Mouse (Mus musculus) forebrain, embryonic 13.5 days (tissue): ENCODE data around the gene Yipf2. TPM values are rescaled to one million over a fixed set of nuclear protein-coding genes. Genes with fewer than 3 reads are reported as not detected.

Experiments
- ATAC-seq: fragments of 200-750 bp; cut with Nextera tagmentation; 2 replicates; pipeline ENCODE4 v1.8.0; 2017
- H3K27ac ChIP-seq: fragments of 300-500 bp; sonication (generic); 2 replicates; pipeline ENCODE4 v1.5.1; 2015; ENCODE audit warnings: inconsistent platforms, mild to moderate bottlenecking, moderate library complexity
- H3K27me3 ChIP-seq: fragments of 300-500 bp; sonication (generic); 2 replicates; pipeline ENCODE4 v1.6.1; 2015; ENCODE audit warnings: mild to moderate bottlenecking, inconsistent platforms
- H3K36me3 ChIP-seq: fragments of 300-500 bp; sonication (generic); 2 replicates; pipeline ENCODE4 v1.6.1; 2015; ENCODE audit warnings: mild to moderate bottlenecking, inconsistent platforms; ENCODE audit not compliant: poor library complexity, severe bottlenecking
- H3K4me1 ChIP-seq: fragments of 300-500 bp; sonication (generic); 2 replicates; pipeline ENCODE4 v1.6.1; 2015; ENCODE audit warnings: inconsistent platforms
- H3K4me2 ChIP-seq: fragments of 300-500 bp; sonication (generic); 2 replicates; pipeline ENCODE4 v1.6.1; 2015; ENCODE audit warnings: inconsistent platforms, mild to moderate bottlenecking, moderate library complexity
- H3K4me3 ChIP-seq: fragments of 300-500 bp; sonication (generic); 2 replicates; pipeline ENCODE4 v1.5.1; 2015; ENCODE audit warnings: mild to moderate bottlenecking, inconsistent platforms
- H3K9ac ChIP-seq: fragments of 300-500 bp; sonication (generic); 2 replicates; pipeline ENCODE4 v1.6.1; 2015; ENCODE audit warnings: mild to moderate bottlenecking, inconsistent platforms
- H3K9me3 ChIP-seq: fragments of 300-500 bp; sonication (generic); replicated peaks from 2 replicates; pipeline ENCODE4 v1.6.1; 2016; ENCODE audit warnings: inconsistent platforms
- WGBS: fragments of 180-500 bp; shearing (Covaris S2); methylation state at CpG from one replicate; pipeline ENCODE4 v1.1.7; 2015; 5-methylcytosine and 5-hydroxymethylcytosine counted together
- polyA plus RNA-seq: library from polyadenylated mRNA; unstranded; fragments of >200 nt; fragmentation: Nextera tagmentation; extraction: Ambion mirVana; gene quantifications from 2 replicates; pipeline ENCODE4 v1.2.1, GENCODE M21; 2015

The Yipf2 gene
- 20.6 and 23.0 TPM in 2 replicates for polyA plus RNA-seq

DNA sequence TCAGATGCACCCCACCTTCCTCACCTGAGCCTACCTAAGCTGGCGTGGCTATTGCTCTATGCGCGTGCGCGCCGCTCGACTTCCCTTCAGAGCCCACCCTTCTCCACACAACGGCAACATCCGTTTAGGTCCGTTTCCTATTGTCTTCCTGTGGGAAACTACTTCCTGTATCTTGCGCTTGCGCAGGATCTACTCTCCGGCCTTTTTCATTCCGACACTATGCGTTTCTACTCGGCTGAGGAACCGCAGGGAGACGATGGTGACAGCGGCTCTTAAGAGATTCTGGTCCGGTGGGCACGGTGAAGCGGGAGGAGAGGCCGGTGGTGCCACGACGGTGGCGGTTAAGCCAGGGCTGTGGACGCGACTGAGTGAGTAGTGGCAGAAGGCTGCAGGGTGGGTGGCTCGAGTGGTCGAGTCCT, at the start of gene Yipf2, which contains the start of gene Timm29:
TSS of gene Yipf2 (minus strand) at position 126 of the 419 bp plus-strand sequence.
TSS of gene Timm29 (plus strand) at position 20 of the 419 bp plus-strand sequence.
- WGBS, result under 1% methylated on average over 30 of the region's 30 CpGs
- no peaks in the 10 kb centered on the region for H3K27me3 ChIP-seq
- H3K27ac ChIP-seq, result peak within 1 kb of the TSS; percentile 88

GRCm38 (mm10) chr9:21639031-21639430, 46.4 kb upstream of the Yipf2 start:
- H3K4me3 ChIP-seq, result no peak overlapping the region
- ATAC-seq, result no peak
- no peaks in the 10 kb centered on the region for H3K27me3 ChIP-seq
- H3K4me2 ChIP-seq, result no peak overlapping the region
- peaks cover 6% of the 10 kb centered on the region; the same call in 1 of the 2 replicates for H3K4me1 ChIP-seq
- H3K9me3 ChIP-seq, result no peaks in the 10 kb centered on the region
- no peak overlapping the region for H3K9ac ChIP-seq
- H3K36me3 ChIP-seq, result peaks cover 100% of the 10 kb centered on the region
- 91% methylated on average over 11 of the region's 11 CpGs for WGBS
- no peak overlapping the region for H3K27ac ChIP-seq

More for the DNA sequence above, at the start of gene Yipf2, which contains the start of gene Timm29:
- Histone ChIP-seq H3K4me2 (peak within 1 kb of the TSS; percentile 97), H3K36me3 (peaks cover 57% of the 10 kb centered on the region), H3K4me1 (peaks cover 36% of the 10 kb centered on the region), H3K9me3 (no peaks in the 10 kb centered on the region), H3K9ac (peak within 1 kb of the TSS; percentile 94), H3K4me3 (peak within 1 kb of the TSS; percentile 100)
- peak; percentile 93 for ATAC-seq

- H3K9me3 ChIP-seq, result no peaks in the 10 kb centered on the region
- no peak overlapping the region for H3K4me3 ChIP-seq
- H3K36me3 ChIP-seq, result peaks cover 84% of the 10 kb centered on the region
- H3K27ac ChIP-seq, result no peak overlapping the region
- no peaks in the 10 kb centered on the region for H3K27me3 ChIP-seq
- H3K9ac ChIP-seq, result no peak overlapping the region
- 0 out of 2 replicates have a peak, but pooled peaks have one; percentile 44 for ATAC-seq
- H3K4me1 ChIP-seq, result peaks cover 6% of the 10 kb centered on the region; the same call in 1 of the 2 replicates
- H3K4me2 ChIP-seq, result no peak overlapping the region
- whole genome bisulfite sequencing, result 65% methylated on average over 7 of the region's 7 CpGs
These were observed 43.0 kb upstream of the Yipf2 start for GRCm38 (mm10) chr9:21635639-21636038.

DNA sequence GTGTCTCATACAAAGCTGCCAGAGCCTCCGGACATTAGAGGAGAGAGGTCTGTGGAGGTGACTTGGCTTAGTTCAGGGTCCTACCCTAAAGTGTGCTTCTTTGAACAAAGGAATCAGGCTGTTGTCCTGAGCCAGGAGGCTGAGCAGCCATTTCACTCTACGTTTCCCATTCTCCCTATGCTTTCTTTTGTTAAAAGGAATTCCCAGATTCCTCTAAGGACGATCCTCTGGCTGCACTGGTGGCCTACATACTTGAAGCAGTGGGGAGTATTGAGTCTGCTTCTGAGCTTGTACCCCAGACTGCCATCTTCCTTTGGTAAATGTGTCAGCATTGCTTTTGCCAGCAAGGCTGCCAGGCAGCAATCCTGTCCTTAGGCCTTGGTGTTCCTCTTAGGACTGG, 40.5 kb upstream of the Yipf2 start:
- Histone ChIP-seq H3K9me3 (no peaks in the 10 kb centered on the region), H3K4me3 (no peak overlapping the region), H3K36me3 (peaks cover 59% of the 10 kb centered on the region), H3K9ac (no peak overlapping the region), H3K27ac (no peak overlapping the region), H3K4me2 (no peak overlapping the region), H3K27me3 (no peaks in the 10 kb centered on the region), H3K4me1 (peaks cover 6% of the 10 kb centered on the region; the same call in 1 of the 2 replicates)
- 70% methylated on average over 3 of the region's 3 CpGs for WGBS
- no peak for ATAC-seq

- WGBS, result 86% methylated on average over 3 of the region's 3 CpGs
- Histone ChIP-seq H3K27me3 (no peaks in the 10 kb centered on the region), H3K36me3 (peaks cover 34% of the 10 kb centered on the region), H3K4me3 (no peak overlapping the region), H3K4me1 (peaks cover 14% of the 10 kb centered on the region), H3K9ac (no peak overlapping the region), H3K4me2 (no peak overlapping the region), H3K9me3 (no peaks in the 10 kb centered on the region), H3K27ac (no peak overlapping the region)
- ATAC-seq, result no peak
These were observed 38.0 kb upstream of the Yipf2 start for GRCm38 (mm10) chr9:21630673-21631072.

GRCm38 (mm10) chr9:21627145-21627795, 34.6 kb upstream of the Yipf2 start:
- Histone ChIP-seq H3K27ac (no peak overlapping the region), H3K9me3 (no peaks in the 10 kb centered on the region), H3K4me2 (0 out of 2 replicates have a peak overlapping the region, but pooled peaks have one; percentile 22), H3K36me3 (peaks cover 8% of the 10 kb centered on the region; the same call in 1 of the 2 replicates), H3K4me1 (peaks cover 27% of the 10 kb centered on the region), H3K27me3 (no peaks in the 10 kb centered on the region), H3K4me3 (no peak overlapping the region), H3K9ac (no peak overlapping the region)
- no peak for ATAC-seq
- WGBS, result 65% methylated on average over 5 of the region's 5 CpGs

DNA sequence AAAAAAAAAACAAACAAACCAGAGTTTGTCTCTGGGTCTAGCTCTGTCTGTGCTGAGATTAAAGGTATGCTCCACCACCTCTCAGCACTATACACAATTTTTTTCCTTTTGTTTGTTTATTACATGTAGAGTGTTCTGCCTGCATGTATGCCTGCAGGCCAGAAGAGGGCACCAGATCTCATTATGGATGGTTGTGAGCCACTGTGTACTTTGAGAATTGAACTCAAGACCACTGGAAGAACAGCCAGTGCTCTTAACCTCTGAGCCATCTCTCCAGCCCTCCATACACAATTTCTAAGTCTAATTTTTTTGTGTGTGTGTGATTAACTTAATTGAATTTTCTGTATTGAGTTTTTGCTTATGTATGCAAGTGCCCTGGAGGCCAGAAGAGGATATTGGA, 33.9 kb upstream of the Yipf2 start:
- no peaks in the 10 kb centered on the region for H3K9me3 ChIP-seq
- H3K9ac ChIP-seq, result no peak overlapping the region
- ATAC-seq, result no peak
- no peak overlapping the region for H3K27ac ChIP-seq
- no peak overlapping the region for H3K4me3 ChIP-seq
- peaks cover 27% of the 10 kb centered on the region for H3K4me1 ChIP-seq
- H3K36me3 ChIP-seq, result peaks cover 8% of the 10 kb centered on the region; the same call in 1 of the 2 replicates
- no peaks in the 10 kb centered on the region for H3K27me3 ChIP-seq
- no peak overlapping the region for H3K4me2 ChIP-seq

- H3K4me1 ChIP-seq, result peaks cover 27% of the 10 kb centered on the region
- no peak overlapping the region for H3K9ac ChIP-seq
- no peaks in the 10 kb centered on the region for H3K9me3 ChIP-seq
- WGBS, result 91% methylated on average over 10 of the region's 10 CpGs
- no peak overlapping the region for H3K4me3 ChIP-seq
- H3K36me3 ChIP-seq, result peaks cover 4% of the 10 kb centered on the region; the same call in 1 of the 2 replicates
- H3K27ac ChIP-seq, result no peak overlapping the region
- no peak overlapping the region for H3K4me2 ChIP-seq
- ATAC-seq, result no peak
- no peaks in the 10 kb centered on the region for H3K27me3 ChIP-seq
These were observed 33.0 kb upstream of the Yipf2 start for GRCm38 (mm10) chr9:21625342-21626339.

DNA sequence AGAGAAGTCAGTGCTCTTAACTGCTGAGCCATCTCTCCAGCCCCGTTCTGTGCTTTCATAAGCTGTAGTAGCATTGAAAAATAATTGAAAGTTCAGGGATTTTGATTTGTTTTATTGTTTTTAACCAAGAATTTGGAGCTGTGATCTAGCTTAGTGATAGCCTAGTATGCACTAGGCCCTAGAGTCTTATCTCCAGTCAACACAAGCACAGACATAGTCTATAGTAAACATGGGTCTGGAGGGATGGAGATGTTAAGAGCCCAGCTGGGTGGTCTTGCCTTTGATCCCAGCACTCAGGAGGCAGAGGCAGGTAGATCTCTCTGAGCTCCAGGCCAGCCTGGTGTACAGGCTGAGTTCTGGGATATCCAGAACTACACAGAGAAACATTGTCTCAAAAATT, 30.0 kb upstream of the Yipf2 start:
- Histone ChIP-seq H3K4me3 (no peak overlapping the region), H3K4me1 (peaks cover 49% of the 10 kb centered on the region), H3K27ac (no peak overlapping the region), H3K27me3 (no peaks in the 10 kb centered on the region), H3K4me2 (no peak overlapping the region), H3K9ac (no peak overlapping the region), H3K36me3 (peaks cover 4% of the 10 kb centered on the region; the same call in 1 of the 2 replicates), H3K9me3 (no peaks in the 10 kb centered on the region)
- ATAC-seq, result no peak
- 97% methylated on average over 1 of the region's 1 CpGs for WGBS

DNA sequence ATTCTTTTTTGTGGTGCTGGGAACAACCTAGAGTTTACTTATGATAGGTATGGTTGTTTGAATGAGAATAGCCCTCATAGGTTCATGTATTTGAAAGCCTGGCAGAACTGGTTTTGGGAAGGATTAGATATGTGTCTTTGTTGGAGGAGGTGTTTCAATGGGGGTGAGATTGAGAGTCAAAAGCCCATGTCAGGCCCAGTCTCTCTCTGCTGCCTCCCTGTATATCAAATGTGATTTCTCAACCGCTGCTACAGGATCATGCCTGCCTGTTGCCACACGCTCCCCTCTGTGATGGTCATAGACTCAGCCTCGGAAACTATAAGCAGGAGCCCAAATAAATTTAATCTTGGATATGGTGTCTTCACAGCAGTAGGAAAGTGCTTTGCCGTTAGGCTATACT, 27.6 kb upstream of the Yipf2 start:
- Histone ChIP-seq H3K27me3 (no peaks in the 10 kb centered on the region), H3K4me1 (peaks cover 44% of the 10 kb centered on the region), H3K4me3 (no peak overlapping the region), H3K36me3 (peaks cover 4% of the 10 kb centered on the region; the same call in 1 of the 2 replicates), H3K9ac (no peak overlapping the region), H3K27ac (no peak overlapping the region), H3K9me3 (no peaks in the 10 kb centered on the region), H3K4me2 (no peak overlapping the region)
- no peak for ATAC-seq
- WGBS, result 88% methylated on average over 4 of the region's 4 CpGs

GRCm38 (mm10) chr9:21617066-21617465, 24.4 kb upstream of the Yipf2 start:
- Histone ChIP-seq H3K9me3 (no peaks in the 10 kb centered on the region), H3K36me3 (no peaks in the 10 kb centered on the region), H3K27ac (peak overlapping the region; percentile 98), H3K4me3 (peak overlapping the region; percentile 81), H3K27me3 (no peaks in the 10 kb centered on the region), H3K4me1 (peaks cover 34% of the 10 kb centered on the region), H3K9ac (peak overlapping the region; percentile 91), H3K4me2 (peak overlapping the region; percentile 80)
- WGBS, result 4% methylated on average over 10 of the region's 10 CpGs
- no peak for ATAC-seq
